Comparison of ENCODE assay signal across 8 mouse cellular contexts in the genomic region with DNA sequence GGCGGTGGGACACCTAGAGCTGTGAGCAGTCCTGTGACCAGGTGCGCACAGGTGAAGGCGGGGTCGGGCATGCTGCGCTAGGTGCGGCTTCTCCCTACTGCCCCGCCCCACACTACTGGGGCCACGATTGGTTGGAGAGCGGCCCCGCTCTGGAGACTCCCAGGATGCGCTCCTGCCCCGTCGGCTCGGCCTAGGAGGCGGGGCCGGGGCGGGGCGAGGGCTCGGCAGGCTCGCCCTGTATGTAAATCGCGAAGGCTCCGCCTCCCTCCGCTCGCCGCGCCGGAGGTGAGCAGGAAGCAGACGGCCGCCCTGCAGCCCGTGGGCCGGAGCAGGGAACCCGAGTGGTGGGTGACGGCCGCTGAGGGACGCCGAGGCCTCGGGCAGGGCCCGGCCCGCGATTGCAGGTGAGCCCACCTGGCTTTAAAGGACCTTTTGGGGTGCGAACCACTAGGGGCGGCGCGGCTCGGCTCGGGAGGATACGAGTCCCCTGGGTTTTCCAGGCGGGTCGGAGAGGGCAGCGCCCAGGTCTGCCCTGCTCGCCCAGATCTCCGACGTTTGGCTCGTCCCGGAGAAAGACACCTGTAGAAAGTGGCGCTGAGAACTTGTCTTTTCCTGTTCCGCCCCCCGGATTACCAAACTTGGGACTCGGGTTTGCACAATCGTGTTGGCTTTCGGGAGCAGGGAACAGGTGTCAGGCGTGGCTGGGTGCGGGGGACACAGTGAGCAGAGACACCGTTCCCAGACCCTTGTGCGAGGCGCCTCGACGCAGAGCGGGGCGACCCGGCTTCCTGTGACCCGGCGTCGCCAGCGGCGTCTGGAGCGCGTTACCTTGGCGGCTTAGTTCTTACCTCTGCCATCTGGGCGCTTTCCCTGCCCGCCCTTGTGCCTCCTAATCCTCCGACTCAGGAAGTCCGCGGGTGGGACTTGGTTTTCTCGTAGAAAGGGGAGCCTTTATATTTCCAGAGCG. TPM values are rescaled to one million over a fixed set of nuclear protein-coding genes. Genes with fewer than 3 reads are reported as not detected.
A peak's percentile ranks its signal among the peaks of the same experiment; 100 is the strongest.
DNase-seq lines count a peak whose midpoint lies in the region; ATAC-seq lines count a peak whose summit lies in the region.

Gene Llgl2 (plus strand): TSS at position 276 of the 967 bp plus-strand sequence.

- peak within 1 kb of the TSS; percentile 64 for H3K9ac ChIP-seq in forebrain, embryonic 16.5 days (replicated peaks; ENCODE audit: low read depth, low read length)
- H3K9ac ChIP-seq in hindbrain, embryonic 11.5 days (ENCODE audit: low read depth, low read length), result peak within 1 kb of the TSS; percentile 50; the same call in 1 of the 2 replicates

- DNase-seq in NIH3T3 (ENCODE audit: low read depth), result peak; percentile 92
- peak; percentile 84 to 87 for DNase-seq in cerebellum, adult 18-20 months
- DNase-seq in hindbrain, embryonic 11.5 days (ENCODE audit: low spot score), result peak; percentile 91
- DNase-seq in left cerebral cortex, postnatal 36 days (ENCODE audit: low spot score in 2 of 2), result peak; percentile 57 to 68
- DNase-seq in mesoderm, embryonic 11.5 days (ENCODE audit: low read depth, low spot score), result peak; percentile 84
- DNase-seq in right cerebral cortex, postnatal 25 days, result peak; percentile 71
- DNase-seq in urinary bladder, postnatal 36 days (ENCODE audit: low spot score in 2 of 2), result peak; percentile 83 to 89

- peaks cover 31% of the 10 kb centered on the region for H3K27me3 ChIP-seq in forebrain, embryonic 16.5 days (replicated peaks; ENCODE audit: control insufficient read depth, insufficient read depth, low read length)
- H3K27me3 ChIP-seq in hindbrain, embryonic 11.5 days (ENCODE audit: control insufficient read depth, insufficient read depth, low read length), result peaks cover 17% of the 10 kb centered on the region

- WGBS in forebrain, embryonic 16.5 days, result under 1% methylated on average over 85 of the region's 87 CpGs
- under 1% methylated on average over 87 of the region's 87 CpGs for WGBS in hindbrain, embryonic 11.5 days

- no peaks in the 10 kb centered on the region for H3K9me3 ChIP-seq in forebrain, embryonic 16.5 days (ENCODE audit: control insufficient read depth, low read length)
- no peaks in the 10 kb centered on the region for H3K9me3 ChIP-seq in hindbrain, embryonic 11.5 days (ENCODE audit: control insufficient read depth, low read length)

- peak within 1 kb of the TSS; percentile 60 for H3K4me3 ChIP-seq in forebrain, embryonic 16.5 days (replicated peaks; ENCODE audit: low read length)
- H3K4me3 ChIP-seq in hindbrain, embryonic 11.5 days (ENCODE audit: low read depth, low read length), result peak within 1 kb of the TSS; percentile 67

- peak within 1 kb of the TSS; percentile 97 for H3K4me2 ChIP-seq in forebrain, embryonic 16.5 days (ENCODE audit: low read length)
- peak within 1 kb of the TSS; percentile 97 for H3K4me2 ChIP-seq in hindbrain, embryonic 11.5 days (replicated peaks; ENCODE audit: low read depth, low read length)

- peaks cover 14% of the 10 kb centered on the region for H3K4me1 ChIP-seq in forebrain, embryonic 16.5 days (replicated peaks; ENCODE audit: control insufficient read depth, insufficient read depth, low read length)
- H3K4me1 ChIP-seq in hindbrain, embryonic 11.5 days (replicated peaks; ENCODE audit: control insufficient read depth, insufficient read depth, low read length), result 0 out of 2 replicates have a peak, but pooled peaks cover 8% of the 10 kb centered on the region

- intact Hi-C loops in left cerebral cortex, postnatal 36 days (cut with DNase I), result no loop called here

- ATAC-seq in forebrain, embryonic 16.5 days, result peak; percentile 95
- ATAC-seq in hindbrain, embryonic 11.5 days (ENCODE audit: low FRiP score), result peak; percentile 90

- H3K27ac ChIP-seq in forebrain, embryonic 16.5 days (ENCODE audit: low read length), result no peak within 1 kb of the TSS
- H3K27ac ChIP-seq in hindbrain, embryonic 11.5 days (ENCODE audit: low read depth, low read length), result no peak within 1 kb of the TSS

- peaks cover 11% of the 10 kb centered on the region for H3K36me3 ChIP-seq in forebrain, embryonic 16.5 days (ENCODE audit: control insufficient read depth, insufficient read depth)
- no peaks in the 10 kb centered on the region for H3K36me3 ChIP-seq in hindbrain, embryonic 11.5 days (ENCODE audit: control insufficient read depth, insufficient read depth, low read length)

RNA-seq across cellular contexts. Expression of gene Llgl2, which starts in this region (rescaled TPM):
- polyA plus RNA-seq in forebrain, embryonic 16.5 days (2015; fragmentation: Nextera tagmentation; extraction: Ambion mirVana), result 1.3 and 2.0 TPM in 2 replicates
- 3.8 and 5.4 TPM in 2 replicates for polyA plus RNA-seq in hindbrain, embryonic 11.5 days (2014; fragmentation: Nextera tagmentation; extraction: Ambion mirVana)
- 1 to 10 TPM; 2.6 to 3.9 TPM for total RNA-seq in left cerebral cortex, postnatal 36 days (2021)
